Mouse (Mus musculus): ENCODE measurements around the gene Spag9.

- TF ChIP-seq POLR2A (IDR thresholded peaks at IDR 0.05; ENCODE audit: extremely low read depth, insufficient read depth, low read length), result no peak
- TF ChIP-seq CTCF (IDR thresholded peaks at IDR 0.05; ENCODE audit: low read depth, low read length), result no peak
These were observed 130.8 kb downstream of the Spag9 start for GRCm38 (mm10) chr11:94126701-94127100.

Measured in liver, adult 2 months (tissue).